Mouse (Mus musculus) embryonic fibroblast, embryonic 13.5 days (primary cell): ENCODE measurements around the gene Raly. TPM values are rescaled to one million over a fixed set of nuclear protein-coding genes. Genes with fewer than 3 reads are reported as not detected.

Experiments used
- H3K27ac ChIP-seq: 2 replicates; pipeline ENCODE4 v1.5.1; 2012; ENCODE audit warnings: low read length, control low read depth, inconsistent platforms; ENCODE audit not compliant: insufficient read depth
- H3K4me1 ChIP-seq: 2 replicates; pipeline ENCODE4 v1.6.1; 2011; ENCODE audit warnings: low read length; ENCODE audit not compliant: control insufficient read depth, insufficient read depth
- H3K4me3 ChIP-seq: 2 replicates; pipeline ENCODE4 v1.5.1; 2011; ENCODE audit warnings: mild to moderate bottlenecking, control low read depth, low read length; ENCODE audit not compliant: insufficient read depth
- CTCF ChIP-seq: IDR thresholded peaks from 2 replicates; pipeline ENCODE4 v1.5.1; 2011; ENCODE audit warnings: mild to moderate bottlenecking, control low read depth, low read length, moderate library complexity, borderline replicate concordance; ENCODE audit not compliant: insufficient read depth
- POLR2A ChIP-seq: IDR thresholded peaks from 2 replicates; pipeline ENCODE4 v1.6.1; 2011; ENCODE audit warnings: low read depth, mild to moderate bottlenecking, control low read depth, low read length, moderate library complexity
- polyA plus RNA-seq: library from polyadenylated mRNA; stranded (reverse); fragments of >200 nt; gene quantifications from 2 replicates; pipeline ENCODE4 v1.2.4, GENCODE M21; 2011; ENCODE audit warnings: low read depth; ENCODE audit not compliant: missing spikeins, insufficient read length

Gene Raly
- 137 and 168 TPM in 2 replicates for polyA plus RNA-seq

DNA sequence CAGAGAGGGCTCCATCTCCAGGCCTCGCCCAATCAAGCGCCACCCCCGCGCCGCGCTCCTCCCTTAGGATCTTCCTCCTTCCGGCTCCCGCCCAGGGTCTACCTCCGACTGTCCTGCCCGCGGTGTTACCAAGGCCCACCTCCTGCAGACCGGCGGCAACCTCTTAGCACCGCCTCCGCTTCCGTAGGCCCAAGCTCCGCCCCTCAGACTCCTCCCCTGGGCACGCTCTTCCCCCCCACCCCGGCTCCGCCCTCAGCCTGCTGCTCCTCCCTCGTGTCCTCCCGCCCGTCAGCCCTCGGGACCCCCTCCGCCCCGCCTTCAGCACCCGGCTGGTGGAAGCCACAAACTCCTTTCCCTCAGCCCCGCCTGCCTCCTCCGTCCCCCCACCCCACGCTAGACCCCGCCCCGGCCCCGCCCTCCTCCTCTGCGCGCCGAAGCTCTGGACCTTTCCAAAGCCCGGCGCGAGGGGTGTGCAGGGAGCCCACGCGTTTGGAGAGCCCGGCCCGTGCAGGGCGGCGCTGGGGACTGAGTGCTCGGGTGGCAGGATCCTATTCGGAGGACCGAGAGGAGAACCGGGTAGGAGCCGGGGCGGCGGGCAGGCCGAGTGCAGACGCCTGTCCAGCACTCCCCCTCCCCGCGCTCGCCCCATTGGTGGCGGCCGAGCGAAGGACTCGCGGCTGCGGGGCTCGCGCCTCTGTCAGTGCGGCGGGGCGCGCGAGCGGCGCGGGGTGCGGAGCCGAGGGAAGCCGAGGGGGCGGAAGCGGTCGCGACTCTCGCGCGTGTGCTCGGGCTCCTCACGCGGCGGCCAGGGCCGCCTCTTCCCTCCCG is at the start of gene Raly, which contains the start of gene a:
Raly (plus strand) TSS at position 441 of the 828 bp plus-strand sequence.
a (plus strand) TSS at position 747 of the 828 bp plus-strand sequence.
- Histone ChIP-seq H3K27ac (peak within 1 kb of the TSS; percentile 97), H3K4me1 (peaks cover 9% of the 10 kb centered on the region), H3K4me3 (peak within 1 kb of the TSS; percentile 100)
- TF ChIP-seq POLR2A (peak; percentile 95), CTCF (no peak)

DNA sequence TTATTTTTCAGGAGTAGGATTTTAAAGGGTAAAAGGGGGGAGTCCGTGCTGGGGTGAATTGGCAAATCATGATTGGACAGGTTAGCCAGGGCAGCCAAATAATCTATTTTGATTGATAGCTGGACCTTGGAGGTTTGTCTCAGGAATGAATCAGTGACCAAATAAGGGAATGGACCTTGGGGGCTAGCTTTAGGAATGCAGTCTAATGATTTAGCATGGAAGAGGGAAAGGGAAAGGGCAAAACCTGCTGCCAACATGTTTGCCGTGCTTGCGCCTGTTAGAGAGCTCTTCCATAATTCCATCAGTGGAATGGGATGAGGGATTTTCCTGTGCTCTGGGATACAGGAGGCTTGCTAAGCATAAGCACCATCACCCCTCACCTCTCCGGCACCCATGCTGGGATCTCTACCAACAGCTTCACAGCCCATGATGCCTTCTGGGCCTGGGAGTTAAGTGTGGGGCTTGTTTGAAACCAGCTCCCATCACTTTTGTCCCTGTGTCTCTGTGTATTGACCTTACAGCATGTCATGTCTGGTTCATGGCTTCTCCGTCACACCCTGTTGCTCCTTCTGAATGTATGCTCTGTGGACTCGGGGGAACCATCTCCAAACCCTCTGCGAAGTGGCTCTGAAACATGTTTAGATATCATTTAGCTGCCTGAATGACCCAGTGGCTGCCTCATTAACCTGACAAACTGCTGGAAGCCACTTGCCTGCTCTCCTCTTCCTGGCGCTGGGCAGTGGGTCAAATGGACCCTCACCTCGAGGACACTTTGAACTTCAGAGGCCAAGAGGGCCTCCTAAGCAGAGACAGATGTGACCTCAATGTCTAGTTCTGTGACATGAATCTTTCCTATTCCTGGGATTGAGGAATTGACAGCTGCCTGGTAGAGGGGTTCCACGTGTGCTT is 47.7 kb upstream of the Raly start:
- no peak for TF ChIP-seq CTCF
- no peak for TF ChIP-seq POLR2A
- H3K27ac ChIP-seq = no peak overlapping the region

DNA sequence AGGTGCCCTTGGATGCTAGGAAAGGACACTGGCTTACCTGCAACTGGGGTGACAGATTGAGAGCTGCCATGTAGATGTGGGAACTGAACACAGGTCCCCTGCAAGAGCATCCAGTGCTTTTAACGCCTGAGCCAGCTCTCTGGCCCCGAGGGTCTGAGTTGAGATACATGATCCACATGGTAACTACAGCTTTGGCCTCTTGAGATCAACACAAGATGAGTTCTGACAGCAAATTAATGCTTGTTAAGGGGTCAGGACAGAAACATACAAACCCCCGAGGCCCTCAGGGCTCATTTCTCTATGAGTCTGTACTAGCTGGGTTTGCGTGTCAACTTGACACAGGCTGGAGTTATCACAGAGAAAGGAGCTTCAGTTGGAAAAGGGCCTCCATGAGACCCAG is 47.0 kb upstream of the Raly start:
- no peak overlapping the region for H3K27ac ChIP-seq

More for the DNA sequence above, 47.7 kb upstream of the Raly start:
- no peak overlapping the region for H3K4me3 ChIP-seq
- no peaks in the 10 kb centered on the region; the same call in 1 of the 2 replicates for H3K4me1 ChIP-seq

DNA sequence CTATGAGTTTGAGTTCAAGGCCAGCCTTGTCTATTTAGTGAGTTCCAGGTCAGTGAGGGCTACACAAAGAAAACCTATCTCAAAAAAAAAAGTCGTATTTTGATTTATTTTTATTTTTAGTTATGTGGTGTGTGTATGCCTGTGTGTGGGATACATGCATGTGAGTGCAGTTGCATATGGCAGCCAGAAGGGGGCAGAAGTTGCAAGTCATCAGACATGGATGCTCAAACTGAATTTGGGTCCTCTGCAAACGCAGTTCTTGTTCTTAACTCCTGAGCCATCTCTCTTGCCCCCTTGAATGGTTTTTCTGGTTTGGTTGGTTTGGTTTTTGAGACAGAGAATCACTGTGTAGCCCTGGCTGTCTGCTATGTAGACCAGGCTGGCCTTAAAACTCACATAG is 42.5 kb upstream of the Raly start:
- TF ChIP-seq CTCF (no peak), POLR2A (no peak)
- Histone ChIP-seq H3K4me1 (no peaks in the 10 kb centered on the region; the same call in 1 of the 2 replicates), H3K27ac (no peak overlapping the region), H3K4me3 (no peak overlapping the region)

More for the DNA sequence above, 47.0 kb upstream of the Raly start:
- H3K4me3 ChIP-seq = no peak overlapping the region
- H3K4me1 ChIP-seq = no peaks in the 10 kb centered on the region; the same call in 1 of the 2 replicates
- TF ChIP-seq CTCF (no peak), POLR2A (no peak)

DNA sequence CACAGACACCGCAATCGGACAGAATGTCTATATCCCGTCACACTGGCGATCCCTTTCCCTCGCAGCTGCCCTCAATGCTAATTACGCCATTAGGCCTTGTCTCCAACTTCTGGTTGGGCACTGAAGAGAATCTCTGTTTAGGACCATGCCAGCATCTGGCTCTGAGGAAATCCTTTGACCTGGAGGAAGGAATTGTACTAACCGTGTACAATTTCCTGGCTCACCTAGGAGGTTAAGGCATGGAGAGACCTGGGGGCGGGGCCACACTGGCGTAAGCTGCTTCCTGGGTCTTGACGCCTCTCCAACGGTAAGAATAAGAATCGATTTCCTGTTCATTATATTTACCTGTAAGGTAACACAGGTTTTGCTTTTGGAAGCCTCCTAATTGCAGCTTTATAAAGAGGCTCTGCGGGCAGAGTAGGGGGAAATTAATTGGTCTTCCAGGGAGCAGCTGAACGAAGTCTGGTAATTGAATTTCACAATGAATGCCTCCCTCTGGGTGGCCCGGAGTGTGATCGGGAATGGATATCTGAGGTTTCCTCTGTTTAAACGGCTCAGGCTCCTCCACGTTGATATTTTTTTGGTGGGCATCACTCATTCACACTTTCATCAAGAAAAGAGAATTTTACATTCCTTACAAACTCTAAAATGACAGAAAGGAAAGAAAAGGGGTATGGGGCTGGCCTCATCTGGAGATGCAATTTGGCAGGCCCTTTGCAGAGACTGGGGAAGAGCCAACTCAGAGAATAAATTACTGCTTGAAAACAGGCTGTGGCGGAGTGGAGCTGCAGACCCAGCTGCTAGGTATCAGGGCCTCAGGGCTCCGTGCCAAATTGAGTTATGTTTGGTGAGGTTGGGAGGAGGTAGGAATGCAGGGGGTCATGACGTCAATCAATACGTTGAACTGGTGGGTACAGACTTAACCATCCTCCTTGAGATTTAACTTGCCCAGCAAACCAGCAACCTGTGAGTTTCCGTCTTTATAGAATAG is 41.6 kb upstream of the Raly start:
- TF ChIP-seq POLR2A = no peak
- no peak for TF ChIP-seq CTCF
- no peak overlapping the region for H3K4me3 ChIP-seq
- no peak overlapping the region for H3K27ac ChIP-seq

DNA sequence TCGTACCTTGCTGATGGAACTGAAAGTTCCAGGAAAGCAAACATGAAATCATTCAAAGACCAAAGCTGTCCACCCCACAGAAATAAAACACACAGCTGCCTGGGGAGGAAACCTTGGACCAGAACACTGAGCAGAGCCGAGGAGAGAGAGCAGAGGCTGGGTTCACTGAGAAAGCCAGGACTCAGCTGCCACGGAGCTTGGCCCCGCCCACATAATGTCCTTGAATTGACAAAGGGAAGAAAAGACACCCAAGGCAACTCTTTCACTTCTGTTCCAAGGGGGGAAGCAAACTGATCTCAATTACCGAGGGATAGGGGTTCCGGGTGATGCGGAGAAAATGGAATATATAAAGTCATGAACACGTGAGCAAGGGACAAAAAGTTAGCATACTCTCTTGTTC is 39.0 kb upstream of the Raly start:
- H3K27ac ChIP-seq = no peak overlapping the region
- TF ChIP-seq POLR2A = no peak
- no peak for TF ChIP-seq CTCF
- H3K4me3 ChIP-seq = no peak overlapping the region
- no peaks in the 10 kb centered on the region; the same call in 1 of the 2 replicates for H3K4me1 ChIP-seq

More for the DNA sequence above, 41.6 kb upstream of the Raly start:
- no peaks in the 10 kb centered on the region; the same call in 1 of the 2 replicates for H3K4me1 ChIP-seq

DNA sequence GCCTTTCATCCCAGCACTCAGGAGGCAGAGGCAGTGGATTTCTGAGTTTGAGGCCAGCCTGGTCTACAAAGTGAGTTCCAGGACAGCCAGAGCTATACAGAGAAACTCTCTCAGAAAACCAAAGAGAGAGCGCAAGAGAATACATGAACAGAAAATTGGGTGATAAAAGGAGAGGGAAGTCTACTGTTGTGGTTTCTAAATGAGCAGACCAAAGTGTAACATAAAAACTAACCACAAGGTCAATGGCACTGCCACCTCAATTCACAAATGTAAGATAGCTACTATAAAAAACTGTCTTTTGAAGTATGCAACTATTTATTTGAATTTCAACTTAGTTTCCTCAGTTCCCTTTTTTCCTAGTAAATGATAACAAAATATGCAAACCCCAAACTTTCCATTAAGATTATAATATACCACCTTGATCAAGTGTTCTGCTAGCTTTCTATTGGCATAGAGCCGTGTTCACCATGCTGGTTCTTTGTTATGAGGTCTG is 36.8 kb upstream of the Raly start:
- no peak overlapping the region for H3K4me3 ChIP-seq
- no peaks in the 10 kb centered on the region; the same call in 1 of the 2 replicates for H3K4me1 ChIP-seq
- no peak overlapping the region for H3K27ac ChIP-seq
- TF ChIP-seq POLR2A (no peak), CTCF (no peak)

DNA sequence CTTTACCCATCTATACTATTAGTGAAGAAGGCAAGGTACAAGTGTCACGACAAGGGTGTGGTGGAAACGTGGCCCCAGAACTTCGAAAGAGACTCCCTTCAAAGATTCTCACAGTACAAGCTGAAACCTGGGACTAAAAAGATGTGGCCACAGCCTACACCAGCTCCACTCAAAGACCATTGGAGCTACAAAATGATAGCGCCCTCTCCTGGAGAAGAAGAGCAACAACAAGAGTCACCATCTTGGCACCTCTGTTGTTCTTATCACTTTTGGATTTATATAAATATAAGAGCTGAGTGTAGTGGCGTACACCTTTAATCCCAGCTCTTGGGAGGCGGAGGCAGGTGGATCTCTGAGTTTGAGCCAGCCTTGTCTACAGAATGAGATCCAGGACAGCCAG is 35.1 kb upstream of the Raly start:
- Histone ChIP-seq H3K27ac (no peak overlapping the region), H3K4me3 (no peak overlapping the region), H3K4me1 (no peaks in the 10 kb centered on the region)
- TF ChIP-seq POLR2A (no peak), CTCF (no peak)

DNA sequence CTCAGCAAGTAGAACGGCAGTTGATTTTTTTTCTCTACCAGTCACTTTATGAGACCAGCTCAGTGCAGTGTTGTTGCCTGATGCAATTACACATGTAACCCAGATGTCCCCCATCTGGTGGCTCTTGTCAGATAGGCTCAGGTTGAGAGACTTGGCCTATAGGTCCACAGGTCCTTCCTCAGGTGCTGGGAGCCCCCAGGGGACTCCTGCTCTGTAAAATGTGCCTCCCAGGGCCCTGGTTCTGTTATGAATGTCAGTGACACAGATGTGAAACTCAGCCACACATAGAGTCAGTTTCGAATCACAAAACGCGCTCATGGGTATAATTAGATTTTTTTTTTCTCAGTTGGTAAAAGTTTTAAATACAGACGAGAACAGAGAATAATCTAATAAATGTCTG is 33.2 kb upstream of the Raly start:
- H3K4me1 ChIP-seq = no peaks in the 10 kb centered on the region
- no peak overlapping the region for H3K27ac ChIP-seq
- H3K4me3 ChIP-seq = no peak overlapping the region
- TF ChIP-seq CTCF (no peak), POLR2A (no peak)
